Mouse (Mus musculus) heart, adult 2 months (tissue): ENCODE data around the gene Mindy4. TPM values are rescaled to one million over a fixed set of nuclear protein-coding genes. Genes with fewer than 3 reads are reported as not detected.

Source experiments
- DNase-seq, 2 experiments: peaks; one replicate each; pipeline ENCODE4 v3.0.0; 2021
- H3K27ac ChIP-seq: fragments of 200-600 bp; 2 replicates; pipeline ENCODE4 v1.8.1; 2022
- H3K27me3 ChIP-seq: fragments of 200-500 bp; 2 replicates; pipeline ENCODE4 v1.6.1; 2012; ENCODE audit warnings: mild to moderate bottlenecking, low read length, inconsistent platforms, mixed read lengths; ENCODE audit not compliant: control insufficient read depth, insufficient read depth
- H3K36me3 ChIP-seq: fragments of 200-500 bp; 2 replicates; pipeline ENCODE4 v1.6.1; 2012; ENCODE audit warnings: low read length, inconsistent platforms; ENCODE audit not compliant: control insufficient read depth, insufficient read depth
- H3K4me1 ChIP-seq: fragments of 200-500 bp; 2 replicates; pipeline ENCODE4 v1.6.1; 2011; ENCODE audit warnings: low read length; ENCODE audit not compliant: control insufficient read depth, insufficient read depth
- H3K4me3 ChIP-seq: fragments of 200-600 bp; 2 replicates; pipeline ENCODE4 v1.8.1; 2022
- H3K79me2 ChIP-seq: fragments of 200-500 bp; replicated peaks from 2 replicates; pipeline ENCODE4 v1.6.1; 2012; ENCODE audit warnings: mild to moderate bottlenecking, inconsistent platforms, low read length, moderate library complexity, mixed read lengths; ENCODE audit not compliant: control insufficient read depth, insufficient read depth
- H3K9ac ChIP-seq: fragments of 200-500 bp; 2 replicates; pipeline ENCODE4 v1.6.1; 2012; ENCODE audit warnings: low read depth, mild to moderate bottlenecking, control low read depth, inconsistent platforms, low read length, mixed read lengths
- CTCF ChIP-seq: fragments of 200-600 bp; IDR thresholded peaks from 2 replicates; pipeline ENCODE4 v1.8.1; 2022; ENCODE audit warnings: antibody characterized with exemption, mild to moderate bottlenecking, moderate library complexity
- EP300 ChIP-seq: fragments of 200-500 bp; IDR thresholded peaks from 2 replicates; pipeline ENCODE4 v1.6.1; 2011; ENCODE audit warnings: low read depth, low read length, control low read depth; ENCODE audit not compliant: insufficient read depth
- POLR2A ChIP-seq: fragments of 200-500 bp; IDR thresholded peaks from 2 replicates; pipeline ENCODE4 v1.6.1; 2011; ENCODE audit warnings: mild to moderate bottlenecking, low read depth, low read length, control low read depth; ENCODE audit not compliant: insufficient read depth
- WGBS: fragments of 180-500 bp; shearing (Covaris S2); methylation state at CpG from one replicate; pipeline ENCODE4 v1.1.7; 2018; 5-methylcytosine and 5-hydroxymethylcytosine counted together
- intact Hi-C: fragments of 180-260 bp; cut with DNase I; formaldehyde crosslinking; loops from one replicate; pipeline ENCODE4 v1.15.1; 2025
- polyA plus RNA-seq: library from polyadenylated mRNA; depleted of rRNA; stranded (reverse); fragments of >200 nt; gene quantifications from 2 replicates; pipeline ENCODE4 v1.2.3, GENCODE M21; 2012
- total RNA-seq, 2 experiments: library from RNA; stranded (reverse); gene quantifications; 2 replicates each; pipeline ENCODE4 v1.2.3; 2021

The Mindy4 gene
- total and polyA plus RNA-seq, 3 experiments: 4.3 to 5.2 (median 5.0) TPM

DNA sequence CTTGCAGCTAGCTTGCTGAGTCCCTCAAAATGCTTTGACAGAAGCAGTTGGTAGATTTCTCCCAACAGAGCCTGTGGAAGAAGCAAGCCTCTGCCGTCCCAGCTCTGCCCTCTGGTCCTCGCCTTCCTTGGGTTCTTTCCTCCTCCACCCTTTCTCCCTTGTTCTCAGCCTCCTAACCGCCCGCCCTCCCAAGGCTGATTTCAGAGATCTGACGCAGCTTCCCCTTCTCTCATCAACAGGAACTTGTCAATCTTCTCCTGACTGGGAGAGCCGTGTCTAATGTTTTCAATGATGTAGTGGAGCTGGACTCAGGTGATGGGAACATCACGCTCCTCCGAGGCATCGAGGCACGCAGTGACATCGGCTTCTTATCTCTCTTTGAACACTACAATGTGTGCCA, 97.5 kb downstream of the Mindy4 start:
- H3K9ac ChIP-seq: no peak overlapping the region
- H3K36me3 ChIP-seq: no peaks in the 10 kb centered on the region; the same call in 1 of the 2 replicates
- intact Hi-C loops: no loop called here
- H3K4me1 ChIP-seq: peaks cover 1% of the 10 kb centered on the region; the same call in 1 of the 2 replicates
- WGBS: 63% methylated on average over 11 of the region's 11 CpGs
- DNase-seq: no peak
- no peak overlapping the region for H3K4me3 ChIP-seq
- H3K27me3 ChIP-seq: no peaks in the 10 kb centered on the region
- no peak for TF ChIP-seq EP300
- no peak for TF ChIP-seq CTCF
- TF ChIP-seq POLR2A: no peak
- H3K27ac ChIP-seq: no peak overlapping the region
- H3K79me2 ChIP-seq: no peaks in the 10 kb centered on the region

DNA sequence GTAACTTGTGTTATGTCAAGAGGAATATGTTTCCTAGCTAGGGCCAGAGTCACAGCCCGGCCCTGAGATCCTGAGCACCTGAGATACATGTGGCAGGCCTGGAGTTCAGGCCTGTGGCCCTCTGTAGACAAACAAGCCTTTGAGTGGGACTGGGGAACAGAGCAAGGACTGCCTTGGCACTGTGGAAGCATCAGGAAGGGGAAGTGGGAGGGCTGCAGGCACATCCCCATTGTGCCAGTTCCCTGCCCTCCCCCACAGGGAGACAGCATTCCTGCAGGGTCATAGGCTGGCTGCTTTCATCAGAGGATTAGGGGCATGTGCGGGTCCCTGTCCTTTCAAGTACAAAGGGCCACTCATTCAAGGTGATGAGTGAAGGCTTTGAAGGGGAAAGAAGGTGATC, 107.0 kb downstream of the Mindy4 start:
- WGBS: 51% methylated on average over 2 of the region's 2 CpGs
- intact Hi-C loops: no loop called here
- TF ChIP-seq CTCF: no peak
- no peak for TF ChIP-seq POLR2A
- no peak for TF ChIP-seq EP300
- Histone ChIP-seq H3K4me3 (no peak overlapping the region), H3K4me1 (peaks cover 2% of the 10 kb centered on the region; the same call in 1 of the 2 replicates), H3K79me2 (no peaks in the 10 kb centered on the region), H3K9ac (no peak overlapping the region), H3K36me3 (no peaks in the 10 kb centered on the region), H3K27me3 (no peaks in the 10 kb centered on the region), H3K27ac (no peak overlapping the region)
- DNase-seq: no peak

DNA sequence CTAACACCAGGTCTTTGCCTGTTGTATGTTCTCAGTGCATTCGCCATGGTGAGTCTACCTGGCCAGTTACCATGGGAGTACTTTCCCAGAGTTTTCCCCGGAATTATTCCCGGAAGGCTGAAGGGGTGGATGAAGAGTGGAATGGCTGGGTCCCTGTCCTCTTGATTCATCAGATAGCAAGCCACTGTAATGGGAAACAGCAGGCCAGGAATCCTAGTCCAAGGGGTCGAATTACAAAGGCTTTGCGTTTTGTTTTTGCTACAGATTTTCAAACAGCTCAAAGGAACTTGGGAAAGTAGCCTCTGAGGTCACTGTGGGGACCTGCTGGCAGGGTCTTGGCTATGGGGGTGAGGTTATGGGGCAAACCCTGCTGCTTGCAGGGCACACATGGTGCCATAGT, 108.8 kb downstream of the Mindy4 start:
- peaks cover 2% of the 10 kb centered on the region; the same call in 1 of the 2 replicates for H3K4me1 ChIP-seq
- H3K79me2 ChIP-seq: no peaks in the 10 kb centered on the region
- TF ChIP-seq POLR2A: no peak
- TF ChIP-seq CTCF: no peak
- TF ChIP-seq EP300: no peak
- no peak for DNase-seq
- WGBS: 90% methylated on average over 5 of the region's 5 CpGs
- no peak overlapping the region for H3K9ac ChIP-seq
- no peak overlapping the region for H3K27ac ChIP-seq
- intact Hi-C loops: no loop called here
- H3K4me3 ChIP-seq: no peak overlapping the region
- H3K36me3 ChIP-seq: no peaks in the 10 kb centered on the region
- H3K27me3 ChIP-seq: no peaks in the 10 kb centered on the region

DNA sequence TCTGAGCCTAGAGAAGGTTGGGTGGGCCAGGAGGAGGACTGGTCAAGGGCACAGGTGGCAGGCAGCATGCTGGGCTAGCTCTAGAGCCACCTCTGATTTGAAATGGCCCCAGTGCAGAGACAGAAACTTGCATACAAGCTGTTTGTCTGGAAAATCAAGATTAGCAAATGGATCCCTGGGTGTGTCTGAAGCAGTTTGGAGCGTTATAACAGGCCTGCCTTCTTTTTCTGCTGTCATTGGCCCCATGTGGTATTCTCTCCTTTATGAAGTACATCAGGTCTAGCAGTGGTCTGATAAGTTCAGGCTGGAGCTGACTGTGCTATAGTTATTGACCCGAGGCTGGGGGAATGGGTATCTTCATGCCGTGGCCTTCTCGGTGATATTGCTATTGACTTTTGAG, 110.7 kb downstream of the Mindy4 start:
- TF ChIP-seq EP300 (no peak), POLR2A (no peak), CTCF (no peak)
- no peaks in the 10 kb centered on the region for H3K79me2 ChIP-seq
- intact Hi-C loops: no loop called here
- DNase-seq: no peak
- peaks cover 3% of the 10 kb centered on the region for H3K4me1 ChIP-seq
- no peaks in the 10 kb centered on the region for H3K36me3 ChIP-seq
- H3K27me3 ChIP-seq: no peaks in the 10 kb centered on the region
- H3K4me3 ChIP-seq: no peak overlapping the region
- no peak overlapping the region for H3K9ac ChIP-seq
- no peak overlapping the region for H3K27ac ChIP-seq
- WGBS: 94% methylated on average over 4 of the region's 4 CpGs

DNA sequence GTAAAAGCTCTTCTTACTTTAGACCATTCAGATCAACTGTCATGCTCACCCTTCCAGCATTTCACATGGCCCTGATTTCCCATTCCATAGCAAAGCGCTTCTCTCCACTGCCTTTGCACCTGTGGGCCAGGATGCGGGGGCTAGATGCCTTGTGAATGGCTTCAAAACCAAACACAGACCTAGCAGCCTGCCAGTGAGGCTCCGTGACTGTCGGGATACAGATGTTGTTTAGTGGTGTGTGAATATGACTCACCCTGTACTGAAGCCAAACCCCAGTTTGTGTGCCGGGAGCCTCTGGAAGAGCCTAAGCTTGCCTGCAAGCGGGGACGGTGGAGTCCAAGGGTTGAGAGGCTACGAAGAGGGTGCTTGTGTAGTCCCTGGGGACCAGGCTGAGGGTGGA, 111.4 kb downstream of the Mindy4 start:
- Histone ChIP-seq H3K27ac (no peak overlapping the region), H3K36me3 (no peaks in the 10 kb centered on the region), H3K79me2 (no peaks in the 10 kb centered on the region), H3K27me3 (no peaks in the 10 kb centered on the region), H3K4me3 (no peak overlapping the region), H3K9ac (no peak overlapping the region), H3K4me1 (peaks cover 10% of the 10 kb centered on the region)
- no peak for TF ChIP-seq POLR2A
- TF ChIP-seq CTCF: no peak
- TF ChIP-seq EP300: no peak
- DNase-seq: peak in 1 of 2 experiments; percentile 47
- intact Hi-C loops: no loop called here
- 75% methylated on average over 8 of the region's 8 CpGs for WGBS

DNA sequence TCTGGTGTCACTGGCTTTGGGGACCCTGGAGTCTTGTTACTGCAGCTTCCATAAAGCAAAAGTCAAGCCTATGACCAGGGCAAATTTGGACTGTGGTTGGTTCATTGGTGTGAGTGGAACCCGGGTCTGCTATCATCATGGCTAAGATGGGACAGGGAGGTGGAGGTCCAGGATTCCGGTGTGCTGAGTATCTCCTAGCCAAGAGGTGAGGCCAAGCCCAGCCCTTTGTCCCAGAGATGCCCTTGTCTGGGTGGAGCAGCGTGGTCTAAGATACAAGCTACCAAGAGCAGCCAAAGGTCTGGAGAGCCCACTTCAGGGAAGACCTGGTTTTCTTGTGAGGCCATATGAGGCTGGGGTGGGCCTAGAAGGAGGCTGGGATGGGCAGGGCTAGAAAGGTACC, 115.4 kb downstream of the Mindy4 start:
- H3K79me2 ChIP-seq: no peaks in the 10 kb centered on the region
- no peaks in the 10 kb centered on the region for H3K27me3 ChIP-seq
- H3K4me1 ChIP-seq: peaks cover 20% of the 10 kb centered on the region
- H3K4me3 ChIP-seq: no peak overlapping the region
- DNase-seq: no peak
- H3K9ac ChIP-seq: no peak overlapping the region
- H3K27ac ChIP-seq: no peak overlapping the region
- TF ChIP-seq CTCF (no peak), EP300 (no peak), POLR2A (no peak)
- WGBS: 85% methylated on average over 3 of the region's 3 CpGs
- no peaks in the 10 kb centered on the region for H3K36me3 ChIP-seq
- intact Hi-C loops: loop anchor here (2.0 kb wide), 1 partner anchor 22 kb away; no protein-coding TSS in a partner anchor
